Mouse (Mus musculus) hindbrain, embryonic 10.5 days (tissue): ENCODE results near the gene Gle1. TPM values are rescaled to one million over a fixed set of nuclear protein-coding genes. Genes with fewer than 3 reads are reported as not detected.

Experiments used
- DNase-seq: peaks from one replicate; pipeline ENCODE4 v3.0.0-alpha.2; 2017; ENCODE audit warnings: low spot score
- H3K27ac ChIP-seq: fragments of 300-500 bp; sonication (generic); 2 replicates; pipeline ENCODE4 v1.5.1; 2016; ENCODE audit warnings: mild to moderate bottlenecking, moderate library complexity
- H3K27me3 ChIP-seq: fragments of 300-500 bp; sonication (generic); 2 replicates; pipeline ENCODE4 v1.6.1; 2016; ENCODE audit warnings: mild to moderate bottlenecking; ENCODE audit not compliant: poor library complexity, insufficient read depth, severe bottlenecking
- H3K36me3 ChIP-seq: fragments of 300-500 bp; sonication (generic); 2 replicates; pipeline ENCODE4 v1.6.1; 2016; ENCODE audit warnings: mild to moderate bottlenecking, moderate library complexity
- H3K4me1 ChIP-seq: fragments of 300-500 bp; sonication (generic); replicated peaks from 2 replicates; pipeline ENCODE4 v1.6.1; 2016; ENCODE audit warnings: mild to moderate bottlenecking
- H3K4me3 ChIP-seq: fragments of 300-500 bp; sonication (generic); 2 replicates; pipeline ENCODE4 v1.5.1; 2016; ENCODE audit warnings: mild to moderate bottlenecking, moderate library complexity
- H3K9me3 ChIP-seq: fragments of 300-500 bp; sonication (generic); 2 replicates; pipeline ENCODE4 v1.6.1; 2016; ENCODE audit warnings: mild to moderate bottlenecking, moderate library complexity
- WGBS: fragments of 180-500 bp; shearing (Covaris S2); methylation state at CpG from one replicate; pipeline ENCODE4 v1.1.7; 2016; 5-methylcytosine and 5-hydroxymethylcytosine counted together
- polyA plus RNA-seq: library from polyadenylated mRNA; unstranded; fragments of >200 nt; fragmentation: Nextera tagmentation; extraction: Ambion mirVana; gene quantifications from 2 replicates; pipeline ENCODE4 v1.2.1, GENCODE M21; 2016

Gene Gle1
- polyA plus RNA-seq, 1 experiment from 2014 or later: 79.2 TPM

GRCm38 (mm10) chr2:29922011-29922410 is 13.2 kb upstream of the Gle1 start:
- no peak overlapping the region for H3K4me3 ChIP-seq
- no peaks in the 10 kb centered on the region for H3K27me3 ChIP-seq
- no peaks in the 10 kb centered on the region for H3K4me1 ChIP-seq
- 87% methylated on average over 11 of the region's 11 CpGs for WGBS
- no peak for DNase-seq
- H3K9me3 ChIP-seq: no peaks in the 10 kb centered on the region
- peaks cover 98% of the 10 kb centered on the region for H3K36me3 ChIP-seq
- no peak overlapping the region for H3K27ac ChIP-seq

- WGBS: 88% methylated on average over 5 of the region's 5 CpGs
- Histone ChIP-seq H3K27ac (no peak overlapping the region), H3K36me3 (peaks cover 99% of the 10 kb centered on the region), H3K27me3 (no peaks in the 10 kb centered on the region), H3K4me3 (no peak overlapping the region), H3K4me1 (no peaks in the 10 kb centered on the region), H3K9me3 (no peaks in the 10 kb centered on the region)
- DNase-seq: no peak
Observed at GRCm38 (mm10) chr2:29926542-29926941, 8.7 kb upstream of the Gle1 start.

GRCm38 (mm10) chr2:29930506-29930905 is 4.7 kb upstream of the Gle1 start:
- 89% methylated on average over 10 of the region's 10 CpGs for WGBS
- H3K36me3 ChIP-seq: peaks cover 62% of the 10 kb centered on the region

GRCm38 (mm10) chr2:29931194-29931593 is 4.0 kb upstream of the Gle1 start:
- no peaks in the 10 kb centered on the region for H3K27me3 ChIP-seq
- 91% methylated on average over 6 of the region's 6 CpGs for WGBS
- H3K36me3 ChIP-seq: peaks cover 55% of the 10 kb centered on the region
- no peak for DNase-seq
- no peaks in the 10 kb centered on the region for H3K9me3 ChIP-seq
- peaks cover 6% of the 10 kb centered on the region for H3K4me1 ChIP-seq
- no peak overlapping the region for H3K27ac ChIP-seq
- no peak overlapping the region for H3K4me3 ChIP-seq

More at GRCm38 (mm10) chr2:29930506-29930905, 4.7 kb upstream of the Gle1 start:
- Histone ChIP-seq H3K27ac (no peak overlapping the region), H3K4me1 (no peaks in the 10 kb centered on the region; the same call in 1 of the 2 replicates), H3K4me3 (no peak overlapping the region), H3K9me3 (no peaks in the 10 kb centered on the region), H3K27me3 (no peaks in the 10 kb centered on the region)
- DNase-seq: no peak

- Histone ChIP-seq H3K4me3 (no peak overlapping the region), H3K27me3 (no peaks in the 10 kb centered on the region), H3K36me3 (peaks cover 81% of the 10 kb centered on the region), H3K27ac (no peak overlapping the region), H3K9me3 (no peaks in the 10 kb centered on the region), H3K4me1 (peaks cover 8% of the 10 kb centered on the region)
- DNase-seq: no peak
- 93% methylated on average over 9 of the region's 9 CpGs for WGBS
Observed at GRCm38 (mm10) chr2:29940073-29940472, 4.8 kb downstream of the Gle1 start.

GRCm38 (mm10) chr2:29940826-29941225 is 5.6 kb downstream of the Gle1 start:
- no peak for DNase-seq
- Histone ChIP-seq H3K9me3 (no peaks in the 10 kb centered on the region), H3K4me1 (peaks cover 7% of the 10 kb centered on the region), H3K27me3 (no peaks in the 10 kb centered on the region), H3K27ac (no peak overlapping the region), H3K36me3 (peaks cover 89% of the 10 kb centered on the region), H3K4me3 (no peak overlapping the region)
- 93% methylated on average over 7 of the region's 7 CpGs for WGBS

- 42% methylated on average over 1 of the region's 1 CpGs for WGBS
Observed at GRCm38 (mm10) chr2:29944723-29945122, 9.5 kb downstream of the Gle1 start.

GRCm38 (mm10) chr2:29948896-29949295 is 13.7 kb downstream of the Gle1 start:
- WGBS: 96% methylated on average over 5 of the region's 5 CpGs
- no peaks in the 10 kb centered on the region for H3K27me3 ChIP-seq
- H3K4me1 ChIP-seq: 0 out of 2 replicates have a peak, but pooled peaks cover 3% of the 10 kb centered on the region
- no peak overlapping the region for H3K4me3 ChIP-seq
- no peak for DNase-seq
- peaks cover 97% of the 10 kb centered on the region for H3K36me3 ChIP-seq
- no peaks in the 10 kb centered on the region for H3K9me3 ChIP-seq
- no peak overlapping the region for H3K27ac ChIP-seq

More at GRCm38 (mm10) chr2:29944723-29945122, 9.5 kb downstream of the Gle1 start:
- H3K4me1 ChIP-seq: 0 out of 2 replicates have a peak, but pooled peaks cover 3% of the 10 kb centered on the region
- no peaks in the 10 kb centered on the region for H3K9me3 ChIP-seq
- no peaks in the 10 kb centered on the region for H3K27me3 ChIP-seq
- DNase-seq: peak; percentile 18
- no peak overlapping the region for H3K27ac ChIP-seq
- no peak overlapping the region for H3K4me3 ChIP-seq
- H3K36me3 ChIP-seq: peaks cover 97% of the 10 kb centered on the region

- no peak for DNase-seq
- Histone ChIP-seq H3K4me1 (peaks cover 12% of the 10 kb centered on the region), H3K27ac (no peak overlapping the region), H3K9me3 (no peaks in the 10 kb centered on the region), H3K27me3 (no peaks in the 10 kb centered on the region), H3K4me3 (no peak overlapping the region), H3K36me3 (peaks cover 42% of the 10 kb centered on the region)
- WGBS: 97% methylated on average over 7 of the region's 7 CpGs
Observed at GRCm38 (mm10) chr2:29961246-29961645, 26.0 kb downstream of the Gle1 start.

GRCm38 (mm10) chr2:29964354-29965249 is 29.4 kb downstream of the Gle1 start:
- 23% methylated on average over 10 of the region's 10 CpGs for WGBS
- Histone ChIP-seq H3K36me3 (peaks cover 27% of the 10 kb centered on the region), H3K9me3 (no peaks in the 10 kb centered on the region), H3K4me1 (peaks cover 39% of the 10 kb centered on the region), H3K27ac (peak overlapping the region; percentile 97), H3K27me3 (no peaks in the 10 kb centered on the region), H3K4me3 (peak overlapping the region; percentile 96)
- DNase-seq: no peak

- H3K4me1 ChIP-seq: peaks cover 39% of the 10 kb centered on the region
- under 1% methylated on average over 82 of the region's 82 CpGs for WGBS
Observed at GRCm38 (mm10) chr2:29965250-29965843, 30.1 kb downstream of the Gle1 start, which contains the start of gene Sptan1. TSS of gene Sptan1 (plus strand) at chr2:29965560.

GRCm38 (mm10) chr2:29965906-29966305 is 30.7 kb downstream of the Gle1 start:
- H3K27me3 ChIP-seq: no peaks in the 10 kb centered on the region
- DNase-seq: peak; percentile 49

More at GRCm38 (mm10) chr2:29965250-29965843, 30.1 kb downstream of the Gle1 start, which contains the start of gene Sptan1:
- Histone ChIP-seq H3K27ac (peak within 1 kb of the TSS; percentile 97), H3K36me3 (peaks cover 27% of the 10 kb centered on the region), H3K27me3 (no peaks in the 10 kb centered on the region), H3K4me3 (peak within 1 kb of the TSS; percentile 96), H3K9me3 (no peaks in the 10 kb centered on the region)
- peak; percentile 98 for DNase-seq

GRCm38 (mm10) chr2:29966826-29967225 is 31.6 kb downstream of the Gle1 start:
- no peak for DNase-seq
- Histone ChIP-seq H3K9me3 (no peaks in the 10 kb centered on the region), H3K27ac (no peak overlapping the region), H3K4me3 (peak overlapping the region; percentile 96), H3K4me1 (peaks cover 41% of the 10 kb centered on the region), H3K27me3 (no peaks in the 10 kb centered on the region), H3K36me3 (peaks cover 29% of the 10 kb centered on the region)
- 80% methylated on average over 2 of the region's 2 CpGs for WGBS

More at GRCm38 (mm10) chr2:29965906-29966305, 30.7 kb downstream of the Gle1 start:
- WGBS: under 1% methylated on average over 41 of the region's 41 CpGs
- Histone ChIP-seq H3K9me3 (no peaks in the 10 kb centered on the region), H3K4me3 (peak overlapping the region; percentile 96), H3K4me1 (peaks cover 39% of the 10 kb centered on the region), H3K36me3 (peaks cover 29% of the 10 kb centered on the region), H3K27ac (peak overlapping the region; percentile 97)
